Mouse (Mus musculus) lung, postnatal 0 days (tissue): ENCODE measurements around the gene Rdh5. TPM values are rescaled to one million over a fixed set of nuclear protein-coding genes. Genes with fewer than 3 reads are reported as not detected.

Experiments used
- ATAC-seq: fragments of 200-750 bp; cut with Nextera tagmentation; 2 replicates; pipeline ENCODE4 v1.8.0; 2017; ENCODE audit warnings: moderate library complexity
- DNase-seq: peaks from one replicate; pipeline ENCODE4 v3.0.0-alpha.2; 2016; ENCODE audit warnings: low spot score
- H3K27ac ChIP-seq: fragments of 300-500 bp; sonication (generic); 2 replicates; pipeline ENCODE4 v1.5.1; 2014; ENCODE audit warnings: antibody characterized with exemption, mild to moderate bottlenecking, low read length, mixed read lengths
- H3K27me3 ChIP-seq: fragments of 300-500 bp; sonication (generic); replicated peaks from 2 replicates; pipeline ENCODE4 v1.6.1; 2014; ENCODE audit warnings: low read length, mixed read lengths; ENCODE audit not compliant: insufficient read depth
- H3K36me3 ChIP-seq: fragments of 300-500 bp; sonication (generic); 2 replicates; pipeline ENCODE4 v1.6.1; 2014; ENCODE audit warnings: low read length, mixed read lengths; ENCODE audit not compliant: insufficient read depth
- H3K4me1 ChIP-seq: fragments of 300-500 bp; sonication (generic); 2 replicates; pipeline ENCODE4 v1.6.1; 2014; ENCODE audit warnings: antibody characterized with exemption, low read depth, low read length, mixed read lengths; ENCODE audit not compliant: insufficient read depth
- H3K4me2 ChIP-seq: fragments of 300-500 bp; sonication (generic); replicated peaks from 2 replicates; pipeline ENCODE4 v1.6.1; 2014; ENCODE audit warnings: low read depth, mild to moderate bottlenecking, low read length, moderate library complexity, mixed read lengths
- H3K4me3 ChIP-seq: fragments of 300-500 bp; sonication (generic); 2 replicates; pipeline ENCODE4 v1.5.1; 2014; ENCODE audit warnings: low read depth, low read length
- H3K9ac ChIP-seq: fragments of 300-500 bp; sonication (generic); replicated peaks from 2 replicates; pipeline ENCODE4 v1.6.1; 2014; ENCODE audit warnings: low read depth, mild to moderate bottlenecking
- H3K9me3 ChIP-seq: fragments of 300-500 bp; sonication (generic); 2 replicates; pipeline ENCODE4 v1.6.1; 2016; ENCODE audit warnings: low read length, mixed read lengths
- CTCF ChIP-seq: IDR thresholded peaks from 2 replicates; pipeline ENCODE4 v1.5.1; 2016; ENCODE audit warnings: antibody characterized with exemption, mild to moderate bottlenecking
- EP300 ChIP-seq: IDR thresholded peaks from 2 replicates; pipeline ENCODE4 v1.6.1; 2016; ENCODE audit warnings: antibody characterized with exemption, mild to moderate bottlenecking, control low read depth
- WGBS: fragments of 180-500 bp; shearing (Covaris S2); extraction: QIAGEN DNeasy Blood & Tissue Kit; methylation state at CpG from one replicate; pipeline ENCODE4 v1.1.7; 2014; 5-methylcytosine and 5-hydroxymethylcytosine counted together
- polyA plus RNA-seq: library from polyadenylated mRNA; unstranded; fragments of >200 nt; fragmentation: Nextera tagmentation; extraction: Ambion mirVana; gene quantifications from 2 replicates; pipeline ENCODE4 v1.2.1, GENCODE M21; 2015

The Rdh5 gene
- polyA plus RNA-seq, 1 experiment from 2014 or later: 13.2 TPM

GRCm38 (mm10) chr10:128938974-128939373 lies 16.3 kb upstream of the Rdh5 start:
- no peak overlapping the region for H3K27ac ChIP-seq
- H3K4me1 ChIP-seq: peaks cover 6% of the 10 kb centered on the region; the same call in 1 of the 2 replicates
- TF ChIP-seq EP300 (no peak), CTCF (no peak)
- H3K4me2 ChIP-seq: no peak overlapping the region
- ATAC-seq: peak; percentile 69
- H3K36me3 ChIP-seq: no peaks in the 10 kb centered on the region
- DNase-seq: no peak
- no peak overlapping the region for H3K4me3 ChIP-seq
- H3K9me3 ChIP-seq: no peaks in the 10 kb centered on the region
- 40% methylated on average over 5 of the region's 5 CpGs for WGBS
- no peak overlapping the region for H3K9ac ChIP-seq
- peaks cover 5% of the 10 kb centered on the region; the same call in 1 of the 2 replicates for H3K27me3 ChIP-seq

- ATAC-seq: peak; percentile 74
- no peaks in the 10 kb centered on the region for H3K36me3 ChIP-seq
- no peak overlapping the region for H3K4me2 ChIP-seq
- WGBS: 60% methylated on average over 9 of the region's 9 CpGs
- TF ChIP-seq EP300: no peak
- no peak for TF ChIP-seq CTCF
- H3K4me1 ChIP-seq: peaks cover 7% of the 10 kb centered on the region; the same call in 1 of the 2 replicates
- peaks cover 5% of the 10 kb centered on the region for H3K27me3 ChIP-seq
- DNase-seq: peak; percentile 66
- H3K4me3 ChIP-seq: no peak overlapping the region
- no peak overlapping the region for H3K9ac ChIP-seq
- H3K9me3 ChIP-seq: no peaks in the 10 kb centered on the region
- no peak overlapping the region for H3K27ac ChIP-seq
Observed at GRCm38 (mm10) chr10:128938457-128938856, 15.8 kb upstream of the Rdh5 start.

GRCm38 (mm10) chr10:128937756-128938390 lies 15.2 kb upstream of the Rdh5 start:
- Histone ChIP-seq H3K36me3 (no peaks in the 10 kb centered on the region), H3K27ac (no peak overlapping the region), H3K27me3 (peaks cover 5% of the 10 kb centered on the region), H3K4me1 (peaks cover 7% of the 10 kb centered on the region; the same call in 1 of the 2 replicates), H3K9me3 (no peaks in the 10 kb centered on the region), H3K9ac (no peak overlapping the region), H3K4me3 (no peak overlapping the region), H3K4me2 (no peak overlapping the region)
- 65% methylated on average over 12 of the region's 12 CpGs for WGBS
- ATAC-seq (no peak), DNase-seq (no peak)
- no peak for TF ChIP-seq EP300
- TF ChIP-seq CTCF: no peak

DNA sequence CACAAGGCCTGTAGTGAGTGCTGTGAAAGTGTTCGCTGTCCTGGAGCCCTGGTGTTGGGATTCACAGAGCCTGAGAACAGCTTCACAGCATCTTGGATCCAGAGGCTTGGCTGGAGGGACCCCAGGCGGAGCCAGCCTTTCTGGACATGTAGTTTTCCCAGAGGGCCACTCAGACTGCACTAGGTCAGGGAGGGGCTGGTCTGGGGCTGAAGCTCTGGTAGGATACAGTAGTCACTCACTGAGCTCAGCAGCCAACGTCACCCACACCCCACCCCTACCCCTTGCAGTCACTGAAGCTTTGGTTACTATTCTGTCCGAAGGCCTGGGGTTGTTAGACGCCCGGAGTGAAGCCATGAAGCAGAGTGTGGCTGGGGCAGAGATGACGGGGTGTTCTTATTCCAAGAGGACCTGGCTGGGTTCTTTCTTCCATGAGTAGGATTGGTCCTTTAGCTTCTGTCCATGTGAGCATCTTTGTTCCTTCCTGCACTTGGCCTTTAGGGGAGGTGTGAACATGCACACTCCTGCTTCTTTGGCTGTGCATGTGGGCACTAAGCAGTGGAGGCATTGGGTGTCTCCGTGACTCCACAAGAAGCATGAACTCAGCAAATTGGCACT lies 13.2 kb upstream of the Rdh5 start:
- Histone ChIP-seq H3K36me3 (no peaks in the 10 kb centered on the region), H3K4me1 (peaks cover 7% of the 10 kb centered on the region; the same call in 1 of the 2 replicates), H3K27ac (no peak overlapping the region), H3K4me2 (peak overlapping the region; percentile 25), H3K27me3 (peaks cover 9% of the 10 kb centered on the region), H3K9me3 (no peaks in the 10 kb centered on the region), H3K9ac (no peak overlapping the region), H3K4me3 (no peak overlapping the region)
- DNase-seq (no peak), ATAC-seq (peak; percentile 21; the same call in 1 of the 2 replicates)
- WGBS: 74% methylated on average over 8 of the region's 8 CpGs
- no peak for TF ChIP-seq CTCF
- no peak for TF ChIP-seq EP300

- H3K27ac ChIP-seq: no peak overlapping the region
- no peak overlapping the region for H3K4me3 ChIP-seq
- no peak overlapping the region for H3K9ac ChIP-seq
- H3K4me1 ChIP-seq: peaks cover 7% of the 10 kb centered on the region; the same call in 1 of the 2 replicates
- TF ChIP-seq EP300: no peak
- 0 out of 2 replicates have a peak, but pooled peaks have one; percentile 10 for TF ChIP-seq CTCF
- peaks cover 9% of the 10 kb centered on the region for H3K27me3 ChIP-seq
- no peaks in the 10 kb centered on the region for H3K36me3 ChIP-seq
- WGBS: 61% methylated on average over 7 of the region's 7 CpGs
- H3K9me3 ChIP-seq: no peaks in the 10 kb centered on the region
- ATAC-seq (no peak), DNase-seq (no peak)
- peak overlapping the region; percentile 57 for H3K4me2 ChIP-seq
Observed at GRCm38 (mm10) chr10:128934997-128935787, 12.5 kb upstream of the Rdh5 start.
